Mouse (Mus musculus) thymus, adult 2 months (tissue): ENCODE measurements around the gene As3mt.
"Not testable (repeated sequence)": the region's sequence is repeated elsewhere in the genome, so short reads cannot be mapped to it uniquely, and the experiment has no call there.

ENCODE experiments used
- CTCF ChIP-seq: fragments of 200-500 bp; IDR thresholded peaks from 2 replicates; pipeline ENCODE4 v1.5.1; 2012; ENCODE audit warnings: mild to moderate bottlenecking, control low read depth, low read length, moderate library complexity, borderline replicate concordance; ENCODE audit not compliant: control insufficient read depth, poor library complexity, insufficient read depth; ENCODE audit errors: extremely low read depth
- POLR2A ChIP-seq: fragments of 200-500 bp; IDR thresholded peaks from 2 replicates; pipeline ENCODE4 v1.6.1; 2012; ENCODE audit warnings: mild to moderate bottlenecking, low read length, control low read depth, moderate library complexity; ENCODE audit not compliant: control insufficient read depth, poor library complexity, insufficient read depth; ENCODE audit errors: extremely low read depth

DNA sequence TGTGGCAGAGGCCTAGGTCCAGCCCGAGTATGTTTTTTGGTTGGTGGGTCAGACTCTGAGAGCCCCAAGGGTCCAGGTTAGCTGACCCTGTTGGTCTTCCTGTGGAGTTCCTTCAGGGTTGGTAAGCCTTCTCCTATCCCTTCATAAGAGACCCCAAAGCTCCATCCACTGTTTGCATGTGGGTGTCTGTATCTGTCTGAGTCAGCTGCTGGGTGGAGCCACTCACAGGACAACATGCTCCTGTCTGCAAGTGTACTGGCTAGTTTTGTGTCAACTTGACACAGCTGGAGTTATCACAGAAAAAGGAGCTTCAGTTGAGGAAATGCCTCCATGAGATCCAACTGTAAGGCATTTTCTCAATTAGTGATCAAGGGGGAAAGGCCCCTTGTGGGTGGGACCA, 71.9 kb downstream of the As3mt start:
- TF ChIP-seq POLR2A, CTCF: not testable (repeated sequence)
